In the genomic region with DNA sequence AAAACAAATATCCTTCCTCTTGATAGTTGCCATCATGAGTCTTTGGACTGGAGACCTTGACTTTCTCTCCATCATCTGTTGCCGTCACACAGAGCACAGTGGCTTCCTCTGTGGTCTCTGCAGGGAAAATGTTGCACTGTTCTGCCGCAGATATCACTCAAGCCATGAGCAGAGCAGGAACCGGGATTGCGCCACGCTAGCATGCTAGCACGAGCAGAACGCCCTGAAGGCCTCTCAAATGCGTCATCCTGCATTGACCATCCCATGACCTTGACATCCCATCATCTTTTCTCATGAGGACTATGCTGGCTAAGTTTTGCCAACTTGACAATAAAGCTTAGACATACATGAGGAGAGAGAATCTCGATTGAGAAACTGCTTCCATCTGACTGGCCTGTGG, we compare ENCODE assay signal across 20 mouse cellular contexts.
DNase-seq lines count a peak whose midpoint lies in the region; ATAC-seq and TF ChIP-seq lines count a peak whose summit lies in the region.
"Had no signal": no experiment of that assay in that cellular context is flagged by ENCODE, and none has a peak within 500 bp of the region (broad histone marks: within the 10 kb centered on the region; RNA-seq: fewer than 3 reads in every experiment).

No protein-coding gene starts in this region.

- no peak overlapping the region for H3K4me3 ChIP-seq in lung, postnatal 0 days (ENCODE audit: low read depth, low read length)
- H3K4me3 ChIP-seq in liver, postnatal 0 days (ENCODE audit: low read depth, low read length) = no peak overlapping the region
- H3K4me3 ChIP-seq: embryonic facial prominence, embryonic 10.5 days; heart, adult 2 months; heart, embryonic 15.5 days; limb, embryonic 13.5 days had no signal

- H3K4me1 ChIP-seq in lung, postnatal 0 days (ENCODE audit: insufficient read depth, low read depth, low read length) = no peaks in the 10 kb centered on the region
- H3K4me1 ChIP-seq in liver, postnatal 0 days (ENCODE audit: insufficient read depth) = no peaks in the 10 kb centered on the region
- H3K4me1 ChIP-seq: embryonic facial prominence, embryonic 10.5 days; heart, embryonic 15.5 days had no signal

- no peaks in the 10 kb centered on the region for H3K36me3 ChIP-seq in lung, postnatal 0 days (ENCODE audit: insufficient read depth, low read length)
- H3K36me3 ChIP-seq in liver, postnatal 0 days (replicated peaks; ENCODE audit: insufficient read depth, low read length) = no peaks in the 10 kb centered on the region
- H3K36me3 ChIP-seq: embryonic facial prominence, embryonic 10.5 days; heart, embryonic 15.5 days; limb, embryonic 13.5 days had no signal

- peak; percentile 31; the same call in 1 of the 2 replicates for TF ChIP-seq EP300 in lung, postnatal 0 days (IDR thresholded peaks at IDR 0.05)
- peak; percentile 78 for TF ChIP-seq EP300 in liver, postnatal 0 days (IDR thresholded peaks at IDR 0.05; ENCODE audit: low read depth)

- no peaks in the 10 kb centered on the region for H3K27me3 ChIP-seq in lung, postnatal 0 days (replicated peaks; ENCODE audit: insufficient read depth, low read length)
- no peaks in the 10 kb centered on the region for H3K27me3 ChIP-seq in liver, postnatal 0 days (ENCODE audit: insufficient read depth, low read length)
- H3K27me3 ChIP-seq: heart, embryonic 15.5 days; limb, embryonic 13.5 days had no signal

- H3K27ac ChIP-seq in lung, postnatal 0 days (ENCODE audit: low read length) = no peak overlapping the region
- no peak overlapping the region for H3K27ac ChIP-seq in liver, postnatal 0 days (ENCODE audit: low read depth)
- H3K27ac ChIP-seq: embryonic facial prominence, embryonic 10.5 days; heart, adult 2 months; heart, embryonic 15.5 days; kidney, postnatal 0 days; limb, embryonic 13.5 days had no signal

- WGBS in lung, postnatal 0 days = 83% methylated on average over 9 of the region's 9 CpGs
- WGBS in liver, postnatal 0 days (ENCODE audit: insufficient replicate concordance) = 50% methylated on average over 9 of the region's 9 CpGs

- H3K4me2 ChIP-seq in lung, postnatal 0 days (replicated peaks; ENCODE audit: low read depth, low read length) = no peak overlapping the region
- no peak overlapping the region for H3K4me2 ChIP-seq in liver, postnatal 0 days (ENCODE audit: low read depth, low read length)
- H3K4me2 ChIP-seq: heart, embryonic 15.5 days; limb, embryonic 13.5 days had no signal

- no peak for TF ChIP-seq CTCF in lung, postnatal 0 days (IDR thresholded peaks at IDR 0.05)
- no peak for TF ChIP-seq CTCF in liver, postnatal 0 days (IDR thresholded peaks at IDR 0.05; ENCODE audit: low read depth)

- H3K9ac ChIP-seq in lung, postnatal 0 days (replicated peaks; ENCODE audit: low read depth) = no peak overlapping the region
- H3K9ac ChIP-seq in liver, postnatal 0 days (replicated peaks) = no peak overlapping the region
- H3K9ac ChIP-seq: heart, embryonic 15.5 days; limb, embryonic 13.5 days had no signal

- H3K9me3 ChIP-seq in lung, postnatal 0 days (ENCODE audit: low read length) = no peaks in the 10 kb centered on the region
- no peaks in the 10 kb centered on the region for H3K9me3 ChIP-seq in liver, postnatal 0 days (ENCODE audit: low read length)
- H3K9me3 ChIP-seq: embryonic facial prominence, embryonic 10.5 days; heart, embryonic 15.5 days; limb, embryonic 13.5 days had no signal

- peak; percentile 48 for DNase-seq in lung, postnatal 0 days (ENCODE audit: low spot score)
- no peak for DNase-seq in lung, postnatal 25 days (ENCODE audit: low spot score)
- DNase-seq in adrenal gland, postnatal 36 days = peak; percentile 6 to 40
- DNase-seq in liver, postnatal 0 days = peak; percentile 67
- DNase-seq in left cerebral cortex, adult 11 months (ENCODE audit: low spot score) = no peak
- no peak for DNase-seq in gastrocnemius, adult 18-20 months (ENCODE audit: low spot score)
- DNase-seq: cerebellum, adult 8-10 months; gastrocnemius, postnatal 10 days; heart, postnatal 4 days; kidney, adult 11 months; lung, adult 18-20 months; midbrain, embryonic 14.5 days; right cerebral cortex, postnatal 25 days; thymus, postnatal 14 days had no signal

- ATAC-seq in lung, postnatal 0 days = 0 out of 2 replicates have a peak, but pooled peaks have one; percentile 19
- ATAC-seq in liver, postnatal 0 days = peak; percentile 62
- ATAC-seq in neutrophil, adult 5-6 weeks (ENCODE audit: extremely low read depth, insufficient number of reproducible peaks, low FRiP score, poor library complexity, severe bottlenecking) = peak; percentile 99

Comparison
In these comparisons a context has a peak if more than half of its experiments do, and no peak if none do; other contexts are left out.
1. DNase-seq: peak in lung, postnatal 0 days (single experiment), adrenal gland, postnatal 36 days (2 of 2) and liver, postnatal 0 days (single experiment); none in lung, postnatal 25 days (single experiment), left cerebral cortex, adult 11 months (single experiment) and gastrocnemius, adult 18-20 months (single experiment).
2. ATAC-seq: peak in every context shown above with its lines; median percentile 99 in neutrophil, adult 5-6 weeks; 62 in liver, postnatal 0 days; 19 in lung, postnatal 0 days.